Mouse (Mus musculus) left cerebral cortex, postnatal 4 days (tissue): ENCODE measurements around the gene Mrpl14. TPM values are rescaled to one million over a fixed set of nuclear protein-coding genes. Genes with fewer than 3 reads are reported as not detected.

Experiments used
- DNase-seq: peaks from one replicate; pipeline ENCODE4 v3.0.0-alpha.2; 2022
- intact Hi-C: fragments of 180-260 bp; cut with DNase I; formaldehyde crosslinking; loops from one replicate; pipeline ENCODE4 v1.15.1; 2025
- total RNA-seq, 2 experiments: library from RNA; stranded (reverse); gene quantifications; 2 replicates each; pipeline ENCODE4 v1.2.3; 2021

Gene Mrpl14
- total RNA-seq, 2 experiments from 2014 or later = 49.2 to 55.7 TPM

GRCm38 (mm10) chr17:45685171-45686092, 690 bp upstream of the Mrpl14 start:
- intact Hi-C loops = loop anchor here (5.0 kb wide), 1 partner anchor 37 kb away; no protein-coding TSS in a partner anchor
- peak; percentile 59 for DNase-seq

- intact Hi-C loops = loop anchor here (5.0 kb wide), 1 partner anchor 36 kb away; no protein-coding TSS in a partner anchor
- no peak for DNase-seq
Observed at GRCm38 (mm10) chr17:45686716-45687115, 594 bp downstream of the Mrpl14 start, which contains the start of gene Tmem63b. Tmem63b (minus strand) TSS chr17:45686905.

- intact Hi-C loops = loop anchor here (5.0 kb wide), 1 partner anchor 33 kb away; no protein-coding TSS in a partner anchor
- DNase-seq = no peak
Observed at GRCm38 (mm10) chr17:45689120-45689519, 3.0 kb downstream of the Mrpl14 start.

- DNase-seq = no peak
- intact Hi-C loops = no loop called here
Observed at GRCm38 (mm10) chr17:45690044-45690443, 3.9 kb downstream of the Mrpl14 start.

- intact Hi-C loops = no loop called here
- no peak for DNase-seq
Observed at GRCm38 (mm10) chr17:45692159-45692558, 6.0 kb downstream of the Mrpl14 start.

- intact Hi-C loops = no loop called here
- DNase-seq = no peak
Observed at GRCm38 (mm10) chr17:45693812-45694565, 7.9 kb downstream of the Mrpl14 start.

GRCm38 (mm10) chr17:45695227-45696120, 9.4 kb downstream of the Mrpl14 start:
- intact Hi-C loops = no loop called here
- no peak for DNase-seq

GRCm38 (mm10) chr17:45696981-45697380, 10.9 kb downstream of the Mrpl14 start:
- no peak for DNase-seq
- intact Hi-C loops = no loop called here

GRCm38 (mm10) chr17:45698368-45698767, 12.2 kb downstream of the Mrpl14 start:
- intact Hi-C loops = no loop called here
- DNase-seq = no peak

- no peak for DNase-seq
- intact Hi-C loops = no loop called here
Observed at GRCm38 (mm10) chr17:45699039-45699740, 13.1 kb downstream of the Mrpl14 start.

GRCm38 (mm10) chr17:45700496-45701235, 14.5 kb downstream of the Mrpl14 start:
- DNase-seq = no peak
- intact Hi-C loops = no loop called here

- no peak for DNase-seq
- intact Hi-C loops = no loop called here
Observed at GRCm38 (mm10) chr17:45701236-45701591, 15.1 kb downstream of the Mrpl14 start.

- intact Hi-C loops = no loop called here
- no peak for DNase-seq
Observed at GRCm38 (mm10) chr17:45702254-45702653, 16.1 kb downstream of the Mrpl14 start.

- no peak for DNase-seq
- intact Hi-C loops = no loop called here
Observed at GRCm38 (mm10) chr17:45703187-45703586, 17.1 kb downstream of the Mrpl14 start.

GRCm38 (mm10) chr17:45706796-45707195, 20.7 kb downstream of the Mrpl14 start:
- intact Hi-C loops = no loop called here

GRCm38 (mm10) chr17:45707376-45707775, 21.3 kb downstream of the Mrpl14 start:
- DNase-seq = no peak
- intact Hi-C loops = no loop called here

More at GRCm38 (mm10) chr17:45706796-45707195, 20.7 kb downstream of the Mrpl14 start:
- no peak for DNase-seq

GRCm38 (mm10) chr17:45708179-45708578, 22.1 kb downstream of the Mrpl14 start:
- intact Hi-C loops = no loop called here
- DNase-seq = no peak

GRCm38 (mm10) chr17:45709829-45710228, 23.7 kb downstream of the Mrpl14 start:
- intact Hi-C loops = no loop called here
- no peak for DNase-seq

- intact Hi-C loops = no loop called here
- DNase-seq = no peak
Observed at GRCm38 (mm10) chr17:45710407-45710806, 24.3 kb downstream of the Mrpl14 start.
